Mouse (Mus musculus) spleen, postnatal 14 days (tissue): ENCODE data around the gene Uap1.
"Not testable (repeated sequence)": the region's sequence is repeated elsewhere in the genome, so short reads cannot be mapped to it uniquely, and the experiment has no call there.

ENCODE experiments used
- DNase-seq, 2 experiments: peaks; one replicate each; pipeline ENCODE4 v3.0.0; 2021 to 2022; ENCODE audit warnings: low spot score in 2 of 2

Uap1 gene

DNA sequence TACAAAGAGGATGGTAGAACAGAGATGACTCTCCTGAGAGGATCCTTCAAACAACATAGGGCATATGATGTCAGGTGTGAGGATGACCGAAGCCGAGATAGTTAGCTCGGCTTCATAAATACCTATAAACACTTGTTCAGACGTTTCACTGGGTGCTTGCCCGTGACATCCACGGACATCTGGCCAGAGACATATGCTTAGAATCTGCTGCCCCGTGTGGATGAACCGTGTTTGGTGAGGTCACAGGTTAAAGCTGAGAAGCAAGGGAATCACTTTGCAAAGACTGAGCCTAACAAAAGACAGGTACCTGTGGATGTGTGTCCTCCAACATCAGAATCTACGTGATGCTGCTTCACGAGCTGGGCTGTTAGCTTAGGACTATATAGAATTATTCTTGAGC lies 62.5 kb downstream of the Uap1 start:
- DNase-seq = no peak

DNA sequence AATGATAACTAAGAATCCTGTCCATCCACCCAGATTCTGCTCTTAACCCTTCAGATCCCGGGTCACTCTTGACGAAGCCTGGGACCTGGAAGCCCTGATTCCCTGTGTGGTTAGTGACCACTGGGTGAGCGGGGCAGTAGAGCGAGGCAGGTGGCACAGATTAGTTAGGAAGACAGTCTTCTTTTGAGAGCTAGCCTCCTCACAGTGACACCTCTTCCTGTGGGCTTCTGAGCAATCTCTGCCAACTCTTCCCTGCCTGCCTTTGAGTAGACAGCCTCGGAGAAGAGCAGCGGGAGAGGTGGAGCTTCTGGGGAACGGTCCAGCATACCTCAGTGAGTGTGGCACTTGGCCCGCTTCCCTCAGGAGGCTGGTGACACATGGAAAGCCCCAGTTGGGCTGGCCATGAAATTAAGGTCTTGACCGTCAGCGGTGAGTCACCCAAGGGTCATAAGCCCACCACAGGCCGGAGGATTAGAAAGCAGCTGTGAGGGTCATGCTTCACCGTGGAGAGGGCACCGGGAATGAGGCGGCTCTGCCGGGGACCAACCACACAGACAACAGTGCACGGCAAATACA lies 63.0 kb downstream of the Uap1 start:
- no peak for DNase-seq

DNA sequence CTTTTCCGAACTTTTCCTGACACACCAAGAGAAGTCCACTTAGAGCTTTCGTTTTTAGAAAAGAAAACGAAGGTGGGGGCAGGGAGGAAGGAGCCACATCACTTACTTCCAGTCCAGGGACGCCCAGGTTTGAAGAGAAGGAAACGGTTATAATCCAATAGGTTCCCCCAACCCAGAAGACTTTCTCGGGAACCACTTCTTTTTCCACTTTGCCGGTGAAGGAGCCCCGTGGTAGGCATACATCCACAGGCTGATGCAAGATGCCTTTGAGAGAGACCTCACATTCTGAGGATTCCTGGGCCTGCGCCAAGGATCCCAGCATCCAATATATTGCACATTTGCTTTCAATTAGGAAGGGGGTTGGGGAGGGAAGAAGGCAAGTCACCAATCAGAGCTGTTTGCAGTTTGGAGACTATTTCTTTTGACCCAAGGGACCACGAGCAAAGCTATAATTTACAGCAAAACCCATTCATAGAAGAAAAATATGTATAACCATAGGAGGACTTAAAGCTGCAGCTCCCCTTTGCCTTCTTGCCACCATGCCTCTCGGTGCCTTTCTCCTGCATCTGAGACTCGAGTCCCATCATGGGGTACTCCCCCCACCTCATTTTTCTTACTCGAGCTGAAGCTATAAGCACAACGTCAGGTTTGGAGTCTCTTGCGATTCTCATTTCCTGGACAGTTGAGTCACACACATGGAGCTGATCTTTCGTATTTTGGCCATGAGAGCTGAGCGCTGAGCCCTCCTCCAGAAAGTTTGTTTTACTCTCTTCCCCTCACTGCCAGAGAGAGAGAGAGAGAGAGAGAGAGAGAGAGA lies 64.0 kb downstream of the Uap1 start, which contains the start of gene Ddr2:
Gene Ddr2 (minus strand): TSS at position 247 of the 817 bp plus-strand sequence.
- no peak for DNase-seq

DNA sequence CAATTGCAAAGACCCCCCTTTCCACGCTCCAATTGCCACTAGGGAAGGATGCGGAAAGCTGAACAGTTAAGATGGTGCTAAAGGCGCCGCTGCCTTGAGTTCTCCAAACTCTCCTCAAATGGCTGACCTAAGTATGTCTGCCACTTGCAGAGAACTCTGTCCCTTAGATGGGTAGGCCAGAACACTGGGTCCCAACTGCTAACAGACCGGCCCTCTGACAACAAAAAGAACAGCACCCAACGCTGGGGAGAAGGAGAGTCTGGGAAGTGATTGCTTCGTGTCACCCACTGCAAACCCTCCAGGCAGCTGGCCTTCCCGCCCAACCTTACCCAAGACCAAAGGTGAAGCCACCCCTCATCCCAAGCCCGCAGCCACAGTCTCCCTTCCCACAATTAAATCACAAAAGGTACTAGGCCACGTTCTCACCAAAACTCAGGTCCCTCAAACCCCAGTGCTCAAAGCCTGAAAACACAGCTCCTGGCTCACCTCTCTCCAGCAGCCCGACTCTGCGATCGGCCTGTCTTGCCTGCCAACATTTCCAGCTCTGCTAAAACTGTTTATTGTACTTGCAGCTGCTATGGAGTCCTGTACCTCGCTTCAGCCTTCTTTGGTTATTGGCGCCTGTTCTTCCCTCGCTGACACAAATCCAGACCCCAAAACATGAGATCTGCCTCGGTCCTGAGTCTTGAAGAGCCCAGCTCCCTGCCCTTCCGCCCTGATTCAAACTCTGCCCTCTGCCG lies 64.8 kb downstream of the Uap1 start:
- no peak for DNase-seq

DNA sequence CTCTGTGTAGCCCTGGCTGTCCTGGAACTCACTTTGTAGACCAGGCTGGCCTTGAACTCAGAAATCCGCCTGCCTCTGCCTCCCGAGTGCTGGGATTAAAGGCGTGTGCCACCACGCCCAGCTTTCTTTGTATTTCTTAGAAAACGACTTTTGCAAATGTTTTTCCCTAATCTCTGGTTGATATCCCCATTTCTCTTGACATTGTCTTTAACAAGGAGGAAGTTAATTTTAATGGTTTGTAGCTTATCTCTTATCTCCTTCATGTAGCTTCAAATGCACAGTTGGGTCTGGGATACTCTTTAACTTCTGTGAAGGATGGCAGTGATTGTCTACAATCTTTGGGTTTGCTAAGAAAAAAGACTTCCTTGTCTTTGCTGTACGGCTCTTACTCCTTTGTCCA lies 71.9 kb downstream of the Uap1 start:
- DNase-seq = not testable (repeated sequence)
